Mouse (Mus musculus) intestine, postnatal 0 days (tissue): ENCODE results near the gene Olfr870. TPM values are rescaled to one million over a fixed set of nuclear protein-coding genes. Genes with fewer than 3 reads are reported as not detected.
"Not testable (repeated sequence)": the region's sequence is repeated elsewhere in the genome, so short reads cannot be mapped to it uniquely, and the experiment has no call there.

Experiments used
- ATAC-seq: fragments of 200-750 bp; cut with Nextera tagmentation; 2 replicates; pipeline ENCODE4 v1.8.0; 2017; ENCODE audit warnings: mild to moderate bottlenecking, moderate TSS enrichment, moderate library complexity
- H3K27ac ChIP-seq: fragments of 300-500 bp; sonication (generic); 2 replicates; pipeline ENCODE4 v1.5.1; 2014; ENCODE audit warnings: mild to moderate bottlenecking, low read depth, low read length, moderate library complexity
- H3K27me3 ChIP-seq: fragments of 300-500 bp; sonication (generic); replicated peaks from 2 replicates; pipeline ENCODE4 v1.6.1; 2014; ENCODE audit warnings: low read length, mixed read lengths; ENCODE audit not compliant: control insufficient read depth, insufficient read depth
- H3K36me3 ChIP-seq: fragments of 300-500 bp; sonication (generic); 2 replicates; pipeline ENCODE4 v1.6.1; 2014; ENCODE audit warnings: mild to moderate bottlenecking, moderate library complexity; ENCODE audit not compliant: control insufficient read depth, insufficient read depth
- H3K4me1 ChIP-seq: fragments of 300-500 bp; sonication (generic); replicated peaks from 2 replicates; pipeline ENCODE4 v1.6.1; 2014; ENCODE audit warnings: antibody characterized with exemption, low read length, mixed read lengths; ENCODE audit not compliant: control insufficient read depth, insufficient read depth
- H3K4me2 ChIP-seq: fragments of 300-500 bp; sonication (generic); replicated peaks from 2 replicates; pipeline ENCODE4 v1.6.1; 2014; ENCODE audit warnings: low read depth, mild to moderate bottlenecking, moderate library complexity
- H3K4me3 ChIP-seq: fragments of 300-500 bp; sonication (generic); 2 replicates; pipeline ENCODE4 v1.5.1; 2014; ENCODE audit warnings: low read depth, low read length
- H3K9ac ChIP-seq: fragments of 300-500 bp; sonication (generic); 2 replicates; pipeline ENCODE4 v1.6.1; 2014; ENCODE audit warnings: mild to moderate bottlenecking, low read depth, low read length
- H3K9me3 ChIP-seq: fragments of 300-500 bp; sonication (generic); 2 replicates; pipeline ENCODE4 v1.6.1; 2016; ENCODE audit warnings: mixed run types; ENCODE audit not compliant: control insufficient read depth
- CTCF ChIP-seq: sonication (generic); IDR thresholded peaks from 2 replicates; pipeline ENCODE4 v1.5.1; 2016; ENCODE audit warnings: low read depth, mild to moderate bottlenecking, control low read depth, antibody characterized with exemption, moderate library complexity
- WGBS: fragments of 180-500 bp; shearing (Covaris S2); extraction: QIAGEN DNeasy Blood & Tissue Kit; methylation state at CpG from one replicate; pipeline ENCODE4 v1.1.7; 2014; 5-methylcytosine and 5-hydroxymethylcytosine counted together
- polyA plus RNA-seq: library from polyadenylated mRNA; unstranded; fragments of >200 nt; fragmentation: Nextera tagmentation; extraction: Ambion mirVana; gene quantifications from 2 replicates; pipeline ENCODE4 v1.2.1, GENCODE M21; 2015

The Olfr870 gene
- not detected in 2 replicates for polyA plus RNA-seq

GRCm38 (mm10) chr9:20173957-20174356, at the start of gene Olfr870:
Gene Olfr870 (minus strand): TSS chr9:20174057.
- no peaks in the 10 kb centered on the region for H3K9me3 ChIP-seq
- H3K27ac ChIP-seq: no peak within 1 kb of the TSS
- H3K4me3 ChIP-seq: no peak within 1 kb of the TSS
- TF ChIP-seq CTCF: no peak
- ATAC-seq: no peak
- H3K27me3 ChIP-seq: no peaks in the 10 kb centered on the region
- no peaks in the 10 kb centered on the region for H3K4me1 ChIP-seq
- H3K36me3 ChIP-seq: no peaks in the 10 kb centered on the region
- 77% methylated on average over 2 of the region's 2 CpGs for WGBS
- no peak within 1 kb of the TSS for H3K4me2 ChIP-seq
- H3K9ac ChIP-seq: no peak within 1 kb of the TSS

- no peak for TF ChIP-seq CTCF
- Histone ChIP-seq H3K9me3 (no peaks in the 10 kb centered on the region), H3K9ac (no peak within 1 kb of the TSS)
Measured at GRCm38 (mm10) chr9:20211907-20212306, 38.0 kb upstream of the Olfr870 start, which contains the start of gene Olfr871. Gene Olfr871 (plus strand): TSS chr9:20212207.

GRCm38 (mm10) chr9:20211477-20211876, 37.6 kb upstream of the Olfr870 start:
- H3K36me3 ChIP-seq: no peaks in the 10 kb centered on the region
- H3K9ac ChIP-seq: no peak overlapping the region
- no peaks in the 10 kb centered on the region for H3K9me3 ChIP-seq
- H3K4me2 ChIP-seq: no peak overlapping the region
- ATAC-seq: no peak
- TF ChIP-seq CTCF: no peak
- no peaks in the 10 kb centered on the region for H3K27me3 ChIP-seq
- no peaks in the 10 kb centered on the region for H3K4me1 ChIP-seq
- H3K4me3 ChIP-seq: no peak overlapping the region
- no peak overlapping the region for H3K27ac ChIP-seq
- 58% methylated on average over 2 of the region's 2 CpGs for WGBS

More at GRCm38 (mm10) chr9:20211907-20212306, 38.0 kb upstream of the Olfr870 start, which contains the start of gene Olfr871:
- H3K27ac ChIP-seq: no peak within 1 kb of the TSS
- no peak for ATAC-seq
- H3K27me3 ChIP-seq: no peaks in the 10 kb centered on the region
- H3K4me2 ChIP-seq: no peak within 1 kb of the TSS
- H3K36me3 ChIP-seq: no peaks in the 10 kb centered on the region
- H3K4me3 ChIP-seq: no peak within 1 kb of the TSS
- no peaks in the 10 kb centered on the region for H3K4me1 ChIP-seq

GRCm38 (mm10) chr9:20210812-20211211, 37.0 kb upstream of the Olfr870 start:
- Histone ChIP-seq H3K4me1 (no peaks in the 10 kb centered on the region), H3K9me3 (no peaks in the 10 kb centered on the region), H3K9ac (no peak overlapping the region), H3K4me2 (no peak overlapping the region), H3K36me3 (no peaks in the 10 kb centered on the region), H3K27ac (no peak overlapping the region), H3K4me3 (no peak overlapping the region), H3K27me3 (no peaks in the 10 kb centered on the region)
- ATAC-seq: no peak
- TF ChIP-seq CTCF: no peak
- 50% methylated on average over 1 of the region's 1 CpGs for WGBS

- WGBS: 93% methylated on average over 7 of the region's 7 CpGs
- H3K4me3 ChIP-seq, ATAC-seq, H3K4me2 ChIP-seq, H3K4me1 ChIP-seq, H3K27me3 ChIP-seq, H3K27ac ChIP-seq, H3K36me3 ChIP-seq, H3K9me3 ChIP-seq, H3K9ac ChIP-seq: not testable (repeated sequence)
Measured at GRCm38 (mm10) chr9:20203413-20203984, 29.6 kb upstream of the Olfr870 start.

GRCm38 (mm10) chr9:20202131-20202530, 28.3 kb upstream of the Olfr870 start:
- no peak for TF ChIP-seq CTCF
- H3K9ac ChIP-seq: no peak overlapping the region
- H3K36me3 ChIP-seq: no peaks in the 10 kb centered on the region
- H3K4me3 ChIP-seq: no peak overlapping the region
- no peaks in the 10 kb centered on the region for H3K4me1 ChIP-seq
- H3K4me2 ChIP-seq: no peak overlapping the region
- H3K27me3 ChIP-seq: no peaks in the 10 kb centered on the region
- H3K9me3 ChIP-seq: no peaks in the 10 kb centered on the region
- ATAC-seq: no peak
- H3K27ac ChIP-seq: no peak overlapping the region
- WGBS: 48% methylated on average over 1 of the region's 1 CpGs

- H3K27me3 ChIP-seq: no peaks in the 10 kb centered on the region
- no peak overlapping the region for H3K9ac ChIP-seq
- H3K4me3 ChIP-seq: no peak overlapping the region
- 59% methylated on average over 5 of the region's 5 CpGs for WGBS
- no peak for TF ChIP-seq CTCF
- no peak overlapping the region for H3K27ac ChIP-seq
- H3K4me2 ChIP-seq: no peak overlapping the region
- no peak for ATAC-seq
- H3K4me1 ChIP-seq: no peaks in the 10 kb centered on the region
- no peaks in the 10 kb centered on the region for H3K36me3 ChIP-seq
- peaks cover 6% of the 10 kb centered on the region; the same call in 1 of the 2 replicates for H3K9me3 ChIP-seq
Measured at GRCm38 (mm10) chr9:20179463-20179862, 5.6 kb upstream of the Olfr870 start.
